Mouse (Mus musculus): Measurements from ENCODE around the gene Ptgds. TPM values are rescaled to one million over a fixed set of nuclear protein-coding genes. Genes with fewer than 3 reads are reported as not detected.

Gene Ptgds
- total RNA-seq, 2 experiments from 2014 or later: 1,462 to 1,765 TPM

- intact Hi-C loops (cut with DNase I): loop anchor here (1.0 to 5.0 kb wide), 3 partner anchors 23 to 71 kb away; no protein-coding TSS in a partner anchor
- peak; percentile 69 to 79 for DNase-seq (ENCODE audit: low spot score in 2 of 2)
Measured at GRCm38 (mm10) chr2:25426721-25427191, 43.1 kb downstream of the Ptgds start.

DNA sequence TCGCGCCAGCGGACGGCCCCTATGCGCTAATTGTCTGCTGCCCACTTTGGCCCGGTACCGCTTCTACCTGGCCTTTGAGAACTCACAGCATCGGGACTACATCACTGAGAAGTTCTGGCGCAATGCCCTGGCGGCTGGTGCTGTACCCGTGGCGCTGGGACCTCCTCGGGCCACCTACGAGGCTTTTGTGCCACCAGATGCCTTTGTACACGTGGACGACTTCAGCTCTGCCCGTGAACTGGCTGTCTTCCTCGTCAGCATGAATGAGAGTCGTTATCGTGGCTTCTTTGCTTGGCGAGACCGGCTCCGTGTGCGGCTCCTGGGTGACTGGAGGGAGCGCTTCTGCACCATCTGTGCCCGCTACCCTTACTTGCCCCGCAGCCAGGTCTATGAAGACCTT, 44.4 kb downstream of the Ptgds start:
- no peak for DNase-seq (ENCODE audit: low spot score in 2 of 2)
- intact Hi-C loops (cut with DNase I): loop anchor here (5.0 kb wide), 1 partner anchor 72 kb away; no protein-coding TSS in a partner anchor

DNA sequence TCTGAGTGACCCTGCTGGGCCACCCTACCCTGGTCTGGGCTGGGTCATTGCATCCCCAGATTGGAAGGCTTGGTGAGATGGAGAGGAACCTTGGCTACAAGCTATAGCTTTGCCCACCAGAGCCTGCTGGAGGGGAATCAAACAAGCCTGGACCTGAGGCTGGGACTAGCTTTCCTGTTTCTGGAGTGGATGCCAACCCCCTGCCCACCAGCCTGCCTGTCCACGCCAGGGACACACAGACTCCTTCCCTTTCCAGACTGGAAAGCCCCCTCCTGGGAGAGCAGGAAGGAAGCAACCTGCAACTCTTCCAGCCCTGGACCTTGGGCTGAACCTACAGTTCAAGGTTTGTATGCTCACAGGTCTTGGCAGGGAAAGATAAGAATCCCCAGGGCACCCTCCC, 46.2 kb downstream of the Ptgds start:
- intact Hi-C loops (cut with DNase I): no loop called here
- DNase-seq (ENCODE audit: low spot score in 2 of 2): no peak

DNA sequence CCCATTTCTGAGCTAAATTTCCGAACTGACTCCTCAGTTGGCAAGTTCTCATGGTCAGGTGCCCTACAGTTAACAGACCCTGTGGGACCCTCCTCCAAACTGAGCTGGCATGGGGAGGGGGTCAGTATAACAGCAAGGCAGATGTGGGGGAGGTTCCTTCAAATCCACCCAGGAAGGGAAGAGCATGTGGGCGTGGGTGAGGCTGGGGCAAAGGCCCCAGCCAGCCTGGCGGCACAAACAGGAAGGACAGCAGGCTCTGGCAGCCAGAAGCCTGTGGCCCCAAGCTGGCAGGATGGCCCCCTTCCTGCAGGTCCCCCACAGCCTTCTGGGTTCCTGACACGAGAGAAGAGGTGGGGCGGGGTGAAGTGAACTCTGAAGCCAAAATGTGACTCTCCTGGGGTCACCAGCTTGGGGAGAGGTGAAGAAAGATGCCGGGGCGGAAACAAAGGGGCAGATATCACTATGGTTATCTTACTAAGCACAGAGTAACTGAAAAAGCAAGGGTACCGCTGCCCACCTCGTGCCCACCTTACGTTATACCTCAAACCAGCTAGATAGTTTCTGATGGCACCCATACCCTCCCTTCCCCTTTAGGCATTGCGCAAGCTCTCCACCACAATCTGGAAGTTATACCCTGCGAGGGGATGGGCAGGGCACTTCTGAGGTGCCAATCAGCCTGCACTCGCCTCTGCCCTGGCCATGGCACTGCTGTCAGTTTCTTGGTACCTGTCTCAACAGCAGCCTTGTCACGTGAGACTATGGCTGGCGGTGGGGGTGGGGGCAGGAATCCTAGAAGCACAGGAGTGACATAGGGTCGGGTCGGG, 47.0 kb downstream of the Ptgds start, which contains the start of gene Fut7:
Fut7 (plus strand) TSS at position 681 of the 824 bp plus-strand sequence.
- intact Hi-C loops (cut with DNase I): no loop called here
- no peak for DNase-seq (ENCODE audit: low spot score in 2 of 2)

DNA sequence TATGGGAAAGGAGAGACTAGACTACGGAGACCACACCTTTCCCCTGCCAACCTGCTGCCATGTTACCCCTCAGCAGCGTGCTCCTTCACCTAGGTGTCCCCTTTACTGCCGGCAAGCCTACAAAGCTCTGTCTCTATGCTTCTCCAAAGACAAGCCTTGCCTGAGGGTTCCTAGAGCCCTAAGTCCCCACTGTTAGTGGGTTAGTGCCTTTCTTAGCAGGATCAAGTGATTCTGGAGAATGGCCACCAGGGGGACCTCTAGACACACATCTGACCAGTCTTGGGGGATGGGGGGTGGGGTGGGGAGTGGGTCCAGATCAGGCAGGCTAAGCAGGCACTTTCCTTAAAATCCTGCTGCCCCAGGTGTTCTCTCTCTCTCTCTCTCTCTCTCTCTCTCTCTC, 48.0 kb downstream of the Ptgds start:
- intact Hi-C loops (cut with DNase I): no loop called here
- peak; percentile 44 to 52 for DNase-seq (ENCODE audit: low spot score in 2 of 2)

DNA sequence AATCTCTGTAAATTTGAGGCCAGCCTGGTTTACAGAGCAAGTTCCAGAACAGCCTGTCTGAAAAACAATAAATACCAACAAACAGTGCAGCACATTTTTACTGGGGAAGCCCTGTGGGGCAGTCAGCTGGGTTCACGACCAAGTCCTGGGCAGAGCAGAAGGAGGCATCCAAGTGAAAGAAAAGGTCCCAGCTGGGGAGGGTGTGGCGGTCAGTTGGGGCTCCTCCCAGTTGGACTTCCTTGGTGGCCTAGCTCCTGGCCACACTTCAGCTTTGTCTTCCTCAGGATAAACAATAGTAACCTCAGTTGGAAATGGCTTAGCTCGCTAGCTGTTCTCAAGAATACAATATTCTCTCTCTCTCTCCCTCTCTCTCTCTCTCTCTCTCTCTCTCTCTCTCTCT, 52.4 kb downstream of the Ptgds start:
- DNase-seq (ENCODE audit: low spot score in 2 of 2): no peak
- intact Hi-C loops (cut with DNase I): no loop called here

Small RNAs within 50 kb of the gene (microRNA-seq; reads per million reads assigned to microRNA genes)
- gene Mir3087: 6.1 to 6.6 reads per million in 2 experiments

Other genes with a start within 250 kb of the Ptgds start
- 100 to 1,000 TPM; 478 to 505 TPM for gene Tubb4b, start 245.3 kb downstream of the Ptgds start, total RNA-seq (2021)
- gene Slc34a3, start 235.7 kb downstream of the Ptgds start, total RNA-seq (2021): not detected
- not detected for gene Rnf224, start 233.3 kb downstream of the Ptgds start, total RNA-seq (2021)
- 100 to 1,000 TPM; 220 to 242 TPM for gene Rnf208, start 227.8 kb downstream of the Ptgds start, total RNA-seq (2021)
- gene Cysrt1, start 227.6 kb downstream of the Ptgds start, total RNA-seq (2021): under 1 TPM in 1 of 2 experiments, not detected in 1; 0.79 TPM
- gene AL732309.1, start 223.2 kb downstream of the Ptgds start, total RNA-seq (2021): 1 to 10 TPM; 2.3 to 2.8 TPM
- gene Tmem203, start 214.6 kb downstream of the Ptgds start, total RNA-seq (2021): 10 to 100 TPM; 35.3 to 41.3 TPM
- 10 to 100 TPM; 14.2 to 15.7 TPM for gene Tprn, start 207.4 kb downstream of the Ptgds start, total RNA-seq (2021)
- 10 to 100 TPM; 70.9 to 72.1 TPM for gene Ssna1, start 197.6 kb downstream of the Ptgds start, total RNA-seq (2021)
- 10 to 100 TPM; 69.8 to 73.2 TPM for gene Anapc2, start 197.6 kb downstream of the Ptgds start, total RNA-seq (2021)
- not detected for gene Tmem210, start 181.9 kb downstream of the Ptgds start, total RNA-seq (2021)
- not detected for gene Lrrc26, start 180.1 kb downstream of the Ptgds start, total RNA-seq (2021)
- 100 to 1,000 TPM; 477 to 493 TPM for gene Grin1, start 150.9 kb downstream of the Ptgds start, total RNA-seq (2021)
- 10 to 100 TPM; 57.2 to 59.0 TPM for gene Man1b1, start 137.7 kb downstream of the Ptgds start, total RNA-seq (2021)
- gene Dpp7, start 113.7 kb downstream of the Ptgds start, total RNA-seq (2021): 10 to 100 TPM; 28.0 to 31.6 TPM
- 10 to 100 TPM; 12.2 to 14.8 TPM for gene Uap1l1, start 104.4 kb downstream of the Ptgds start, total RNA-seq (2021)
- gene Sapcd2, start 97.7 kb downstream of the Ptgds start, total RNA-seq (2021): 1 to 10 TPM; 6.2 to 7.0 TPM
- 10 to 100 TPM; 14.7 to 17.5 TPM for gene Entpd2, start 74.2 kb downstream of the Ptgds start, total RNA-seq (2021)
- gene Npdc1, start 70.7 kb downstream of the Ptgds start, total RNA-seq (2021): 100 to 1,000 TPM; 366 to 370 TPM
- under 1 TPM; 0.26 to 0.27 TPM for gene Fut7, start 46.8 kb downstream of the Ptgds start, total RNA-seq (2021)
- 100 to 1,000 TPM; 137 to 152 TPM for gene Abca2, start 41.3 kb downstream of the Ptgds start, total RNA-seq (2021)
- 1 to 10 TPM in 1 of 2 experiments, under 1 TPM in 1; 0.59 to 1.2 TPM for gene Clic3, start 13.2 kb downstream of the Ptgds start, total RNA-seq (2021)
- gene Paxx, start 9.0 kb downstream of the Ptgds start, total RNA-seq (2021): 10 to 100 TPM; 64.1 to 66.3 TPM
- gene Lcn12, start 23.9 kb upstream of the Ptgds start, total RNA-seq (2021): not detected
- 100 to 1,000 TPM; 141 to 142 TPM for gene Fbxw5, start 30.7 kb upstream of the Ptgds start, total RNA-seq (2021)
- 1 to 10 TPM in 1 of 2 experiments, under 1 TPM in 1; 0.59 to 1.6 TPM for gene C8g, start 31.7 kb upstream of the Ptgds start, total RNA-seq (2021)
- 1 to 10 TPM; 9.1 to 9.5 TPM for gene Traf2, start 76.9 kb upstream of the Ptgds start, total RNA-seq (2021)
- gene Edf1, start 87.8 kb upstream of the Ptgds start, total RNA-seq (2021): 100 to 1,000 TPM; 190 to 202 TPM
- 1 to 10 TPM; 1.8 to 2.1 TPM for gene Mamdc4, start 104.8 kb upstream of the Ptgds start, total RNA-seq (2021)
- gene Phpt1, start 105.2 kb upstream of the Ptgds start, total RNA-seq (2021): 100 to 1,000 TPM in 1 of 2 experiments, 10 to 100 TPM in 1; 93.5 to 105 TPM
- gene Ajm1, start 111.7 kb upstream of the Ptgds start, total RNA-seq (2021): 100 to 1,000 TPM; 123 to 129 TPM
- gene Rabl6, start 138.5 kb upstream of the Ptgds start, total RNA-seq (2021): 100 to 1,000 TPM; 117 to 118 TPM
- not detected for gene Ccdc183, start 147.6 kb upstream of the Ptgds start, total RNA-seq (2021)
- gene Tmem141, start 152.0 kb upstream of the Ptgds start, total RNA-seq (2021): 10 to 100 TPM; 27.2 to 27.7 TPM
- gene Fcna, start 158.0 kb upstream of the Ptgds start, total RNA-seq (2021): 1 to 10 TPM in 1 of 2 experiments, under 1 TPM in 1; 0.72 to 1.1 TPM
- not detected for gene Lcn8, start 183.1 kb upstream of the Ptgds start, total RNA-seq (2021)
- not detected for gene Lcn5, start 187.9 kb upstream of the Ptgds start, total RNA-seq (2021)
- not detected for gene Lcn6, start 206.7 kb upstream of the Ptgds start, total RNA-seq (2021)
- not detected for gene Lcn10, start 212.7 kb upstream of the Ptgds start, total RNA-seq (2021)
- not detected for gene Obp2a, start 230.0 kb upstream of the Ptgds start, total RNA-seq (2021)
- 10 to 100 TPM; 85.8 to 98.2 TPM for gene Bmyc, start 236.7 kb upstream of the Ptgds start, total RNA-seq (2021)